Mouse (Mus musculus) heart, embryonic 16.5 days (tissue): Measurements from ENCODE around the gene Eif3i. TPM values are rescaled to one million over a fixed set of nuclear protein-coding genes. Genes with fewer than 3 reads are reported as not detected.

Experiments used
- ATAC-seq: fragments of 200-750 bp; cut with Nextera tagmentation; replicated peaks from 2 replicates; pipeline ENCODE4 v1.8.0; 2017; ENCODE audit warnings: moderate number of reproducible peaks; ENCODE audit not compliant: insufficient read depth, low FRiP score; ENCODE audit errors: extremely low read depth
- H3K27ac ChIP-seq: fragments of 300-500 bp; sonication (generic); 2 replicates; pipeline ENCODE4 v1.5.1; 2014; ENCODE audit warnings: mild to moderate bottlenecking, low read length, control low read depth, moderate library complexity
- H3K27me3 ChIP-seq: fragments of 300-500 bp; sonication (generic); 2 replicates; pipeline ENCODE4 v1.6.1; 2014; ENCODE audit warnings: low read length, mixed read lengths; ENCODE audit not compliant: control insufficient read depth, insufficient read depth
- H3K36me3 ChIP-seq: fragments of 300-500 bp; sonication (generic); 2 replicates; pipeline ENCODE4 v1.6.1; 2014; ENCODE audit not compliant: control insufficient read depth, insufficient read depth
- H3K4me1 ChIP-seq: fragments of 300-500 bp; sonication (generic); 2 replicates; pipeline ENCODE4 v1.6.1; 2014; ENCODE audit warnings: low read length, mixed read lengths; ENCODE audit not compliant: control insufficient read depth, insufficient read depth
- H3K4me2 ChIP-seq: fragments of 300-500 bp; sonication (generic); 2 replicates; pipeline ENCODE4 v1.6.1; 2014; ENCODE audit warnings: low read depth, mild to moderate bottlenecking, control low read depth, low read length
- H3K4me3 ChIP-seq: fragments of 300-500 bp; sonication (generic); 2 replicates; pipeline ENCODE4 v1.5.1; 2014; ENCODE audit warnings: mild to moderate bottlenecking, control low read depth, low read length
- H3K9ac ChIP-seq: fragments of 300-500 bp; sonication (generic); 2 replicates; pipeline ENCODE4 v1.6.1; 2014; ENCODE audit warnings: low read length, control low read depth
- H3K9me3 ChIP-seq: fragments of 300-500 bp; sonication (generic); replicated peaks from 2 replicates; pipeline ENCODE4 v1.6.1; 2016; ENCODE audit warnings: low read length; ENCODE audit not compliant: control insufficient read depth
- WGBS: fragments of 180-500 bp; shearing (Covaris S2); extraction: QIAGEN DNeasy Blood & Tissue Kit; methylation state at CpG from one replicate; pipeline ENCODE4 v1.1.7; 2014; 5-methylcytosine and 5-hydroxymethylcytosine counted together
- polyA plus RNA-seq: library from polyadenylated mRNA; unstranded; fragments of >200 nt; fragmentation: Nextera tagmentation; extraction: Ambion mirVana; gene quantifications from 2 replicates; pipeline ENCODE4 v1.2.1, GENCODE M21; 2015

Eif3i gene
- polyA plus RNA-seq, 1 experiment from 2014 or later = 180 TPM

GRCm38 (mm10) chr4:129584884-129585608, 15.4 kb downstream of the Eif3i start:
- 1% methylated on average over 36 of the region's 36 CpGs for WGBS

GRCm38 (mm10) chr4:129584370-129584769, 16.1 kb downstream of the Eif3i start:
- Histone ChIP-seq H3K36me3 (no peaks in the 10 kb centered on the region), H3K9me3 (no peaks in the 10 kb centered on the region), H3K27ac (peak overlapping the region; percentile 73), H3K27me3 (no peaks in the 10 kb centered on the region), H3K9ac (peak overlapping the region; percentile 76), H3K4me3 (peak overlapping the region; percentile 62), H3K4me1 (peaks cover 8% of the 10 kb centered on the region; the same call in 1 of the 2 replicates), H3K4me2 (peak overlapping the region; percentile 85)
- no peak; the same call in 1 of the 2 replicates for ATAC-seq
- whole genome bisulfite sequencing = 70% methylated on average over 1 of the region's 1 CpGs

More at GRCm38 (mm10) chr4:129584884-129585608, 15.4 kb downstream of the Eif3i start:
- Histone ChIP-seq H3K36me3 (no peaks in the 10 kb centered on the region), H3K4me2 (peak overlapping the region; percentile 85), H3K4me3 (peak overlapping the region; percentile 62), H3K27me3 (no peaks in the 10 kb centered on the region), H3K9ac (peak overlapping the region; percentile 76), H3K27ac (peak overlapping the region; percentile 73), H3K4me1 (peaks cover 8% of the 10 kb centered on the region; the same call in 1 of the 2 replicates), H3K9me3 (no peaks in the 10 kb centered on the region)
- peak; percentile 69 for ATAC-seq

- Histone ChIP-seq H3K4me2 (no peak overlapping the region), H3K4me1 (peaks cover 8% of the 10 kb centered on the region; the same call in 1 of the 2 replicates), H3K36me3 (no peaks in the 10 kb centered on the region), H3K9ac (no peak overlapping the region), H3K9me3 (no peaks in the 10 kb centered on the region), H3K27ac (no peak overlapping the region), H3K27me3 (no peaks in the 10 kb centered on the region), H3K4me3 (no peak overlapping the region)
- 75% methylated on average over 1 of the region's 1 CpGs for WGBS
- ATAC-seq = no peak
Observed at GRCm38 (mm10) chr4:129582251-129582650, 18.2 kb downstream of the Eif3i start.

- 0 out of 2 replicates have a peak overlapping the region, but pooled peaks have one; percentile 22 for H3K27ac ChIP-seq
Observed at GRCm38 (mm10) chr4:129580347-129580746, 20.1 kb downstream of the Eif3i start.

GRCm38 (mm10) chr4:129578466-129578865, 22.0 kb downstream of the Eif3i start, which contains the start of gene Fam167b:
Gene Fam167b (minus strand): TSS chr4:129578549.
- Histone ChIP-seq H3K4me3 (no peak within 1 kb of the TSS), H3K27ac (peak within 1 kb of the TSS; percentile 70), H3K4me1 (peaks cover 7% of the 10 kb centered on the region), H3K9me3 (no peaks in the 10 kb centered on the region), H3K27me3 (no peaks in the 10 kb centered on the region), H3K9ac (peak within 1 kb of the TSS; percentile 6; the same call in 1 of the 2 replicates), H3K36me3 (no peaks in the 10 kb centered on the region), H3K4me2 (peak within 1 kb of the TSS; percentile 35)
- 0 out of 2 replicates have a peak, but pooled peaks have one; percentile 16 for ATAC-seq
- 54% methylated on average over 5 of the region's 5 CpGs for WGBS

More at GRCm38 (mm10) chr4:129580347-129580746, 20.1 kb downstream of the Eif3i start:
- H3K27me3 ChIP-seq = no peaks in the 10 kb centered on the region
- no peak overlapping the region for H3K4me2 ChIP-seq
- H3K4me1 ChIP-seq = peaks cover 10% of the 10 kb centered on the region; the same call in 1 of the 2 replicates
- no peaks in the 10 kb centered on the region for H3K36me3 ChIP-seq
- no peak overlapping the region for H3K4me3 ChIP-seq
- no peak for ATAC-seq
- no peaks in the 10 kb centered on the region for H3K9me3 ChIP-seq
- no peak overlapping the region for H3K9ac ChIP-seq
- 67% methylated on average over 7 of the region's 7 CpGs for WGBS

GRCm38 (mm10) chr4:129577688-129578087, 22.8 kb downstream of the Eif3i start:
- Histone ChIP-seq H3K27me3 (no peaks in the 10 kb centered on the region), H3K27ac (peak overlapping the region; percentile 70), H3K9ac (no peak overlapping the region), H3K4me1 (peaks cover 8% of the 10 kb centered on the region), H3K4me2 (peak overlapping the region; percentile 35), H3K9me3 (no peaks in the 10 kb centered on the region), H3K36me3 (no peaks in the 10 kb centered on the region), H3K4me3 (no peak overlapping the region)
- 81% methylated on average over 7 of the region's 7 CpGs for WGBS
- ATAC-seq = no peak

- Histone ChIP-seq H3K4me2 (peak overlapping the region; percentile 35), H3K27ac (no peak overlapping the region), H3K9me3 (no peaks in the 10 kb centered on the region), H3K27me3 (no peaks in the 10 kb centered on the region), H3K9ac (peak overlapping the region; percentile 6; the same call in 1 of the 2 replicates), H3K36me3 (no peaks in the 10 kb centered on the region), H3K4me3 (peak overlapping the region; percentile 8; the same call in 1 of the 2 replicates), H3K4me1 (peaks cover 9% of the 10 kb centered on the region)
- 24% methylated on average over 21 of the region's 21 CpGs for WGBS
- no peak for ATAC-seq
Observed at GRCm38 (mm10) chr4:129576863-129577491, 23.5 kb downstream of the Eif3i start.

- Histone ChIP-seq H3K27me3 (no peaks in the 10 kb centered on the region), H3K4me2 (peak overlapping the region; percentile 20), H3K36me3 (no peaks in the 10 kb centered on the region), H3K27ac (peak overlapping the region; percentile 83), H3K9ac (no peak overlapping the region), H3K4me3 (no peak overlapping the region), H3K4me1 (peaks cover 9% of the 10 kb centered on the region), H3K9me3 (no peaks in the 10 kb centered on the region)
- peak; percentile 46; the same call in 1 of the 2 replicates for ATAC-seq
- WGBS = 36% methylated on average over 7 of the region's 8 CpGs
Observed at GRCm38 (mm10) chr4:129575171-129575844, 25.1 kb downstream of the Eif3i start.
